Mouse (Mus musculus): ENCODE data around the gene Col5a1.

DNA sequence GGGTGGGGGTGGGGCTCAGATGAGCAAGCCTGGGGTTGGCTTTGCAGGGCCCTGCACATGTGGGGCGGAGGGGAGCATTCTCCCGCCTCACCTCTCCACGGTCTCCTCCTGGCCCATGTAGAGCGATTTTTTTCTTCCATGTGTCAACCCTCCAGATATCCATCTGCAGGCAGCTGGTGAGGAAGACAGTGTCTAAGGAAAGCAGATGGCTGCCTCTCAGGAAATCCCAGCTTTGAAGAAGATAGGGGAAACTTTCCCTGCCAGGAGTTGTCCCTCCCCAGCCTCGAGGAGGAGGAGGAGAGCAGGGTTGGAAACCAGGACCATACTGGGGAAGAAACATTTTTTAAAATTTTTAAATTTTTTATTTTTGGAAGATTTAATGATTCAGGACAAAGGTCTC, 10.4 kb upstream of the Col5a1 start:
- TF ChIP-seq CTCF (IDR thresholded peaks at IDR 0.05; ENCODE audit: extremely low read depth, insufficient read depth, insufficient read length, insufficient replicate concordance) (no peak), POLR2A (IDR thresholded peaks at IDR 0.05; ENCODE audit: low read depth, low read length) (no peak)

All from spleen, adult 2 months (tissue).